Mouse (Mus musculus) T-cell, adult 66 days (primary cell): ENCODE measurements around the gene Fkbp4. TPM values are rescaled to one million over a fixed set of nuclear protein-coding genes. Genes with fewer than 3 reads are reported as not detected.

Source experiments
- total RNA-seq, 2 experiments: library from RNA; stranded (reverse); gene quantifications; 3 replicates in 1 of 2; 4 replicates in 1 of 2; pipeline ENCODE4 v1.2.4; 2023

Fkbp4 gene
- 100 to 1,000 TPM in 1 of 2 experiments, 10 to 100 TPM in 1; 99.0 to 120 TPM for total RNA-seq

GRCm38 (mm10) chr6:128438317-128438870 lies at the start of gene Fkbp4:
TSS of gene Fkbp4 (minus strand) at chr6:128438677.

DNA sequence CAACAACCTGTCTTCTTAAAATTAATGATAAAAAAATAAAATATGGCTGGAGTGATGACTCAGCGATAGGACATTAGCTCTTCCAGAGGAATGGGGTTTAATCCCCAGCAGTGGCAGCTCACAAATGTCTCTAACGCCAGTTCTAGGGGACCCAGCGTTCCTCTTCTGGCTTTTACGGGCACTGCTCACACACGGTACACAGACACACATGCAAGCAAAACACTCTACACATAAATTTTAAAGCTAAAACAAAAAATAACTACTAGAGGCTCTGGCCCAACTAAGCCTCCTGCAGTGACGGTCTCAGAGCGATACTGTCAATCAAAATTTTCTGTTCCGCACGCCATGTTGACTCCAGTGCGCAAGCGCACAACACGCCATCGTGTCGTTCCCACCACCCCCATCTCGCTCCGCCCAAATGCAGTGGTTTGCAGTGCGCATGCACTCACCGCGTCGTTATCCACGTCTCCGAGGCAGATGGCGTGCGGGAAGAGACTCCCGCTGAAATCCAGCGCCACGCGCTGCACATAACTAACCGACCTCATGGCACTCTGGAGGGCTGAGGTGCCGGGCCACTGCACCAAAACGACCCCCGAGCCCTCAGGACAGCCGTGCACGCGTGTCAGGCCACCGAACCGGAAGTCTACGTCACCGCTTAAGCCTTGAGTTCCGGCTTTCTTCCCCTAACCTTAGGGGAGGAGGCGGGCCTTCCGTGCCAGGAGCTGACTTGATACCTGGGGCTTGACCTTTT lies 14.0 kb downstream of the Fkbp4 start, which contains the start of gene Itfg2:
TSS of gene Itfg2 (minus strand) at position 663 of the 751 bp plus-strand sequence.

GRCm38 (mm10) chr6:128398996-128399395 lies 39.5 kb downstream of the Fkbp4 start, which contains the start of gene Nrip2:
TSS of gene Nrip2 (plus strand) at chr6:128399296.

Other genes starting within 250 kb of the Fkbp4 start
- not detected for gene Tead4, start 137.9 kb downstream of the Fkbp4 start, total RNA-seq
- gene Tulp3, start 82.8 kb downstream of the Fkbp4 start, total RNA-seq = 1 to 10 TPM; 4.3 to 6.8 TPM
- 10 to 100 TPM; 44.5 to 47.4 TPM for gene Rhno1, start 75.8 kb downstream of the Fkbp4 start, total RNA-seq
- gene Foxm1, start 75.7 kb downstream of the Fkbp4 start, total RNA-seq = 10 to 100 TPM; 11.1 to 16.5 TPM
- gene Tex52, start 63.2 kb downstream of the Fkbp4 start, total RNA-seq = under 1 TPM; 0.44 to 0.96 TPM
- not detected for gene Gm44596, start 63.2 kb downstream of the Fkbp4 start, total RNA-seq
- not detected for gene Nrip2, start 39.4 kb downstream of the Fkbp4 start, total RNA-seq
- gene Itfg2, start 13.7 kb downstream of the Fkbp4 start, total RNA-seq = 10 to 100 TPM; 57.6 to 70.7 TPM
- gene Pzp, start 88.0 kb upstream of the Fkbp4 start, total RNA-seq = not detected
- gene A2ml1, start 142.9 kb upstream of the Fkbp4 start, total RNA-seq = not detected
- gene Klrb1a, start 184.9 kb upstream of the Fkbp4 start, total RNA-seq = 1 to 10 TPM in 1 of 2 experiments, under 1 TPM in 1; 0.96 to 1.0 TPM
- gene Clec2h, start 223.7 kb upstream of the Fkbp4 start, total RNA-seq = 1 to 10 TPM in 1 of 2 experiments, not detected in 1; 1.8 TPM